Mouse (Mus musculus): Measurements from ENCODE around the gene Plekhm2. TPM values are rescaled to one million over a fixed set of nuclear protein-coding genes. Genes with fewer than 3 reads are reported as not detected.

The Plekhm2 gene
- polyA plus RNA-seq, 1 experiment: 73.3 TPM

DNA sequence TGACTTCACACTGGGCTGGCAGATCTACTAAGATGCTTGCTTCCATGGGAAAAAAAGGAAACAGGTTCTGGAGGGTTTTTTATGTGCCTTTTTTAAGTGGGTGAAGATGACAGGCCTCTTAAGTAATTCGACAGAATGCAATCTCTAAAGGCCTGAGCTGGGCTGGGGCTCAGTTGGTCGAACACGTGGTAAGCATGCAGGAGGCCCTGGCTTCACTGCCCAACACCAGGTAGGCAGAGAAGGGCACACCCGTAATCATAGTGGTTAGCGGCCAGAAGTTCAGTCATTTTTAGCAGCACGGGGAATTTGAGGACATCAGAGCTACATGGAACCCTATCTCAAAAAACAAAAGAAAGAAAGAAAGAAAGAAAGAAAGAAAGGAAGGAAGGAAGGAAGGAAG, 10.2 kb downstream of the Plekhm2 start:
- Histone ChIP-seq H3K27ac (ENCODE audit: control insufficient read depth, insufficient read depth, low read depth, low read length) (no peak overlapping the region), H3K36me3 (ENCODE audit: control insufficient read depth, insufficient read depth, low read length) (no peaks in the 10 kb centered on the region; the same call in 1 of the 2 replicates), H3K27me3 (ENCODE audit: control insufficient read depth, insufficient read depth, low read length) (no peaks in the 10 kb centered on the region), H3K4me3 (ENCODE audit: control insufficient read depth, low read depth, low read length) (peak overlapping the region; percentile 56), H3K4me1 (ENCODE audit: control insufficient read depth, insufficient read depth, low read length) (peaks cover 34% of the 10 kb centered on the region)
- TF ChIP-seq POLR2A (IDR thresholded peaks at IDR 0.05; ENCODE audit: control insufficient read depth, low read depth, low read length): no peak
- no peak for TF ChIP-seq CTCF (IDR thresholded peaks at IDR 0.05; ENCODE audit: control insufficient read depth, insufficient read depth, insufficient replicate concordance, low read depth, low read length)

GRCm38 (mm10) chr4:141653813-141654212, 10.9 kb downstream of the Plekhm2 start:
- no peaks in the 10 kb centered on the region for H3K27me3 ChIP-seq (ENCODE audit: control insufficient read depth, insufficient read depth, low read length)
- no peak for TF ChIP-seq CTCF (IDR thresholded peaks at IDR 0.05; ENCODE audit: control insufficient read depth, insufficient read depth, insufficient replicate concordance, low read depth, low read length)
- H3K36me3 ChIP-seq (ENCODE audit: control insufficient read depth, insufficient read depth, low read length): no peaks in the 10 kb centered on the region; the same call in 1 of the 2 replicates
- H3K4me1 ChIP-seq (ENCODE audit: control insufficient read depth, insufficient read depth, low read length): peaks cover 34% of the 10 kb centered on the region
- H3K4me3 ChIP-seq (ENCODE audit: control insufficient read depth, low read depth, low read length): peak overlapping the region; percentile 56
- H3K27ac ChIP-seq (ENCODE audit: control insufficient read depth, insufficient read depth, low read depth, low read length): peak overlapping the region; percentile 25

- H3K27ac ChIP-seq (ENCODE audit: control insufficient read depth, insufficient read depth, low read depth, low read length): no peak overlapping the region
- H3K4me3 ChIP-seq (ENCODE audit: control insufficient read depth, low read depth, low read length): peak overlapping the region; percentile 43
- H3K4me1 ChIP-seq (ENCODE audit: control insufficient read depth, insufficient read depth, low read length): peaks cover 30% of the 10 kb centered on the region
- TF ChIP-seq POLR2A (IDR thresholded peaks at IDR 0.05; ENCODE audit: control insufficient read depth, low read depth, low read length) (no peak), CTCF (IDR thresholded peaks at IDR 0.05; ENCODE audit: control insufficient read depth, insufficient read depth, insufficient replicate concordance, low read depth, low read length) (no peak)
- no peaks in the 10 kb centered on the region for H3K27me3 ChIP-seq (ENCODE audit: control insufficient read depth, insufficient read depth, low read length)
- H3K36me3 ChIP-seq (ENCODE audit: control insufficient read depth, insufficient read depth, low read length): no peaks in the 10 kb centered on the region; the same call in 1 of the 2 replicates
Observed at GRCm38 (mm10) chr4:141653044-141653443, 11.7 kb downstream of the Plekhm2 start.

GRCm38 (mm10) chr4:141651944-141652343, 12.8 kb downstream of the Plekhm2 start:
- H3K36me3 ChIP-seq (ENCODE audit: control insufficient read depth, insufficient read depth, low read length): no peaks in the 10 kb centered on the region
- peak; percentile 55 for TF ChIP-seq POLR2A (IDR thresholded peaks at IDR 0.05; ENCODE audit: control insufficient read depth, low read depth, low read length)
- TF ChIP-seq CTCF (IDR thresholded peaks at IDR 0.05; ENCODE audit: control insufficient read depth, insufficient read depth, insufficient replicate concordance, low read depth, low read length): no peak

GRCm38 (mm10) chr4:141651286-141651685, 13.4 kb downstream of the Plekhm2 start:
- H3K36me3 ChIP-seq (ENCODE audit: control insufficient read depth, insufficient read depth, low read length): no peaks in the 10 kb centered on the region

More at GRCm38 (mm10) chr4:141651944-141652343, 12.8 kb downstream of the Plekhm2 start:
- no peaks in the 10 kb centered on the region for H3K27me3 ChIP-seq (ENCODE audit: control insufficient read depth, insufficient read depth, low read length)
- peak overlapping the region; percentile 79 for H3K4me3 ChIP-seq (ENCODE audit: control insufficient read depth, low read depth, low read length)
- H3K4me1 ChIP-seq (ENCODE audit: control insufficient read depth, insufficient read depth, low read length): peaks cover 25% of the 10 kb centered on the region
- H3K27ac ChIP-seq (ENCODE audit: control insufficient read depth, insufficient read depth, low read depth, low read length): peak overlapping the region; percentile 19; the same call in 1 of the 2 replicates

DNA sequence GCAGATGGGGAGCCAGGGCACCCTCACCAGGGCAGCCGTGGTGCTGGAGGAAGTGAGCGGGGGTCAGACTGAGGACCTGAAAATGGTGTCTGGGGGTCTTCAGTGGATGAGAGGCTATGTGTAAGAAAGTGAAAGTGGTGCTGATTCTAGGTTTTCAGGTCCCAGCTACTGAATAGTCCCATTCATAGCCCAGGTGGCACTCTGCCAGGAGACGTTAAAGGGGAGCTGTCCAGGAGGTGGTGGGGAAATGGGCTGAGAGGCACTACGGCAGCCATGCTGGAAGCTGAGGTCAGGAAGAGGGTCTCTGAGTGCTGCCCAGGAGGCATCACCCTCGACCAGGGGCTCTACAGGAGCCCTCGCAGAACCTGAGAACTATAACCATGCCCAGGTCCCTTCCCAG, 15.5 kb downstream of the Plekhm2 start:
- H3K27ac ChIP-seq (ENCODE audit: control insufficient read depth, insufficient read depth, low read depth, low read length): no peak overlapping the region
- H3K36me3 ChIP-seq (ENCODE audit: control insufficient read depth, insufficient read depth, low read length): no peaks in the 10 kb centered on the region
- H3K27me3 ChIP-seq (ENCODE audit: control insufficient read depth, insufficient read depth, low read length): no peaks in the 10 kb centered on the region
- H3K4me1 ChIP-seq (ENCODE audit: control insufficient read depth, insufficient read depth, low read length): peaks cover 17% of the 10 kb centered on the region
- TF ChIP-seq CTCF (IDR thresholded peaks at IDR 0.05; ENCODE audit: control insufficient read depth, insufficient read depth, insufficient replicate concordance, low read depth, low read length): no peak
- TF ChIP-seq POLR2A (IDR thresholded peaks at IDR 0.05; ENCODE audit: control insufficient read depth, low read depth, low read length): no peak
- H3K4me3 ChIP-seq (ENCODE audit: control insufficient read depth, low read depth, low read length): no peak overlapping the region

More at GRCm38 (mm10) chr4:141651286-141651685, 13.4 kb downstream of the Plekhm2 start:
- H3K4me3 ChIP-seq (ENCODE audit: control insufficient read depth, low read depth, low read length): peak overlapping the region; percentile 79
- H3K4me1 ChIP-seq (ENCODE audit: control insufficient read depth, insufficient read depth, low read length): peaks cover 20% of the 10 kb centered on the region
- TF ChIP-seq CTCF (IDR thresholded peaks at IDR 0.05; ENCODE audit: control insufficient read depth, insufficient read depth, insufficient replicate concordance, low read depth, low read length) (no peak), POLR2A (IDR thresholded peaks at IDR 0.05; ENCODE audit: control insufficient read depth, low read depth, low read length) (no peak)
- no peaks in the 10 kb centered on the region for H3K27me3 ChIP-seq (ENCODE audit: control insufficient read depth, insufficient read depth, low read length)
- H3K27ac ChIP-seq (ENCODE audit: control insufficient read depth, insufficient read depth, low read depth, low read length): no peak overlapping the region

- no peak for TF ChIP-seq CTCF (IDR thresholded peaks at IDR 0.05; ENCODE audit: control insufficient read depth, insufficient read depth, insufficient replicate concordance, low read depth, low read length)
- TF ChIP-seq POLR2A (IDR thresholded peaks at IDR 0.05; ENCODE audit: control insufficient read depth, low read depth, low read length): no peak
- Histone ChIP-seq H3K27ac (ENCODE audit: control insufficient read depth, insufficient read depth, low read depth, low read length) (no peak overlapping the region; the same call in 1 of the 2 replicates), H3K36me3 (ENCODE audit: control insufficient read depth, insufficient read depth, low read length) (no peaks in the 10 kb centered on the region), H3K27me3 (ENCODE audit: control insufficient read depth, insufficient read depth, low read length) (no peaks in the 10 kb centered on the region), H3K4me3 (ENCODE audit: control insufficient read depth, low read depth, low read length) (no peak overlapping the region), H3K4me1 (ENCODE audit: control insufficient read depth, insufficient read depth, low read length) (peaks cover 11% of the 10 kb centered on the region)
Observed at GRCm38 (mm10) chr4:141648262-141648661, 16.4 kb downstream of the Plekhm2 start.
